Mouse (Mus musculus): Measurements from ENCODE around the gene Slc37a3. TPM values are rescaled to one million over a fixed set of nuclear protein-coding genes. Genes with fewer than 3 reads are reported as not detected.

The Slc37a3 gene
- 45.1 TPM for polyA plus RNA-seq (2017; shearing (Covaris generic))

GRCm38 (mm10) chr6:39377311-39377827, at the start of gene Slc37a3:
Slc37a3 (minus strand) TSS chr6:39377675.

GRCm38 (mm10) chr6:39419851-39420721, 42.6 kb upstream of the Slc37a3 start, which contains the start of gene Mkrn1:
Mkrn1 (minus strand) TSS chr6:39420462.

GRCm38 (mm10) chr6:39381125-39381880, 3.8 kb upstream of the Slc37a3 start, which contains the start of gene Rab19:
Rab19 (plus strand) TSS chr6:39381175.

Other genes starting within 250 kb of the Slc37a3 start
- gene Kdm7a, start 170.9 kb downstream of the Slc37a3 start, polyA plus RNA-seq (2017; shearing (Covaris generic)) = 82.4 TPM
- gene Rab19, start 3.5 kb upstream of the Slc37a3 start, polyA plus RNA-seq (2017; shearing (Covaris generic)) = 12.1 TPM
- 231 TPM for gene Mkrn1, start 42.8 kb upstream of the Slc37a3 start, polyA plus RNA-seq (2017; shearing (Covaris generic))
- 0.25 TPM for gene Dennd2a, start 180.2 kb upstream of the Slc37a3 start, polyA plus RNA-seq (2017; shearing (Covaris generic))
- 45.2 TPM for gene Adck2, start 196.2 kb upstream of the Slc37a3 start, polyA plus RNA-seq (2017; shearing (Covaris generic))
- 3.4 TPM for gene Gm42420, start 208.1 kb upstream of the Slc37a3 start, polyA plus RNA-seq (2017; shearing (Covaris generic))
- 88.6 TPM for gene Ndufb2, start 214.9 kb upstream of the Slc37a3 start, polyA plus RNA-seq (2017; shearing (Covaris generic))

Data from naive thymus-derived CD4-positive, alpha-beta T cell, adult 5 months (primary cell).